Mouse (Mus musculus): ENCODE results near the gene Gm906. TPM values are rescaled to one million over a fixed set of nuclear protein-coding genes. Genes with fewer than 3 reads are reported as not detected.
"Not testable (repeated sequence)": the region's sequence is repeated elsewhere in the genome, so short reads cannot be mapped to it uniquely, and the experiment has no call there.

Gene Gm906
- total RNA-seq (2014; fragmentation: Nextera tagmentation), result not detected in 2 replicates
- not detected in 2 replicates for total RNA-seq (2017)

DNA sequence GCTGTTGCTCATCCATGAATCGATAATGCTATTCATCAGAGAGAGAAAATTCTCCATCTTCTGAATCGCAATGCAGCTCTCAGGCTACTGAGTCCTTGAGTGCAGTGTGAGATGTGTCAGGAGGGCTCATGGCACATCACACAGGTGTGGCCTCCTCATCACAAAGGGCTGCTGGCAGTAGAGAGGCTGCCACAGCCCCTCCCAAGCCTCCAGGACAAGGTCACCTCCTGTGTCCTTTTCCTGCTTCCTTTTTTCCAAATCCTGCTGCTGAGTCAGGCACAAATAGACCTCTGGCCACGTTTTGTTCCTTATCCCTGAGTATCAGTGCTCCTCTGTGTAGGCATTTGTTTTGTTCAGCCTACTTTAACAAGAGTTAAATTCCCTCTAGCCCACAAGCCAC is at the start of gene Gm906:
Gene Gm906 (minus strand): TSS at position 101 of the 400 bp plus-strand sequence.
- not testable (repeated sequence) for ATAC-seq (replicated peaks; ENCODE audit: low FRiP score, low TSS enrichment, poor library complexity, severe bottlenecking)

DNA sequence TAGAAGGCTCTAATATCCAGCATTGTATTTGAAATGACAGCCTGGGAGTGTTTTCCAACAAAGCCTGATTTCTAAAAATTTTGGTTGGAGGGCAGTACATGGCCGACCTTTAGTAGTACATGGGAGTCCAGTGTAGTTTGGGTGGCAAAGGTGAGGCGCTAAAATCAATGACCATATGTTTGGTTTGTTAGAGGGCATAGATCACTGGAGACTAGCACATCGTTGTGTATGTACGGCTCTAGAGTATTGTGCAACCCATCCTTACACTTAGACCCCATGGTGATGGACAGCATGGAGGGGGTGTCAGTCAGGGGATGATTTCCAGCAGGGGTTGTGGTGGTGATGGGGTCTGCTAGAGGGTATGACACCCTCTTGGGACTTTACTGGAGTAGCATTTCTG is 33.2 kb upstream of the Gm906 start:
- ATAC-seq (replicated peaks; ENCODE audit: low FRiP score, low TSS enrichment, poor library complexity, severe bottlenecking), result not testable (repeated sequence)

DNA sequence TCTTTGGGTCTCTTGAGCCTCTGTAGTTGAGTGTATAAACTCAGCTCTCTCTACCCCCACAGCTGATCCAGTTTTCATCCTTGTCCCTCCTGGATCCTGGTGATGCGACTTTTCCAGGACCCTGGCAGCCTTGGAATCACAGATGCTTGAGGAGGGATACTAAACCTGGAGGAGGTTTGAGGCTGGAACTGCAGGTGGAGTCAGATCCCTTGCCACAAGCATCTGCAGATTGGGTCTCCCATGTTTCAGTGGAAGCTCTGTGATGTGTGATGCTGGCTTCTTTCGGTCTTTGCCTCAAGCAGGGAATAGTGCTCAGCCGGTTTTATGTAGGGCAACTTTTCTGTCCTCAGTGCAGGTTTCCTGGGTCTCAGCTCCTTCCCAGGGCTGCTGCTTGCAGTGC is 13.6 kb downstream of the Gm906 start:
- no peak for ATAC-seq (replicated peaks; ENCODE audit: low FRiP score, low TSS enrichment, poor library complexity, severe bottlenecking)

DNA sequence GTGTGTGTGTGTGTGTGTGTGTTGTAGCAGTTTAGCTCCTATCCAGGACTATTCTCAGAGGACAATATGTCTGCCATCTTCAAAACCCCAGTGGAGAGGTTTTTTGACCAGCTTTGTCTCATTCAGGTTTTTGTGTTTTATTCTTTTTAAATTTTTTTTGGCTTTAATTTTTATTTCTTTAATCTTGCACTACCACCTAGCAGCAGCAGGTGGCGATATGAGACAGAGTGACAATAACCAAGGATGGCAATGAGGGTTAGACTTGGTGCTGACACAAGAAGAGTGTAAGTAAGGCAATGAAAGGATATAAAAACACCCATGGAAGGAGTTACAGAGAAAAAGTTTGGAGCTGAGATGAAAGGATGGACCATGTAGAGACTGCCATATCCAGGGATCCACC is 38.3 kb downstream of the Gm906 start:
- not testable (repeated sequence) for ATAC-seq (replicated peaks; ENCODE audit: low FRiP score, low TSS enrichment, poor library complexity, severe bottlenecking)

DNA sequence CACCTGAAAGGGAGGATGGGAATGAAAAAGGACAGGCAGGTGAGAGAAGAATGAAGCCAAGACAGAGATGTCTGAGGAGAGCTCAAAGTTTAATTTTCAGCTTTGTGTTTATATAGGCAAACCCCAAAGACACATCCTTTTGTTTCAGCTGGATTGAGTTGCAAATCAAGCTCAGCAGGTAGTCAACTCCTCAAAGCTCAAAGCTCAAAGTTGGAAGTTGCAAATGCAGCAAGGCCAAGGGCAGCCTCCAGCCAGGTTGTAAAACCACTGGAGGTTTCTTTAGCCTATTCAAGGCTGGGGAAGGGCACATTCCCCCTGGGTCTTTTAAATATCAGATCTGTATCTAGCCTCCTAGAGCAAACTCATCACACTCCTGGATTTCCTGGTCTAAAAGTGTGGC is 39.9 kb downstream of the Gm906 start:
- not testable (repeated sequence) for ATAC-seq (replicated peaks; ENCODE audit: low FRiP score, low TSS enrichment, poor library complexity, severe bottlenecking)

DNA sequence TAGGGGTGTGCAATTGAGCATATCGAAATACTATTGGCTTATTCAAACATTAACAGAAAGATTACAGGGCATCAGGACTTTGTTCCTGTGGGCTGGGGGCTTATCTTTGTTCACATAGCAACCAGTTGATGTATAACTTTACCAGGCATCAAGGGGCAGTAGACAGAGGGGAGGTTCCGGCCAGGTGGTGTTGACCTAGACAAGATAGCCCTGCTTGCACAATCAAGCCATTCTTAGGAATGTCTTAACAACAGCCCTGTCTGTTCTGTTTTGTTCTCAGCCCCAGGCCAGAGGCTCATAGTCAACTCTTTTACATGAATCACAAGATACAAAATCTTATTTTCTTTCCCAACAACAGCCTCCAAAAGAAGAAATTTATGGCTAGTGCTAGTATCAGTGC is 40.5 kb downstream of the Gm906 start:
- not testable (repeated sequence) for ATAC-seq (replicated peaks; ENCODE audit: low FRiP score, low TSS enrichment, poor library complexity, severe bottlenecking)

DNA sequence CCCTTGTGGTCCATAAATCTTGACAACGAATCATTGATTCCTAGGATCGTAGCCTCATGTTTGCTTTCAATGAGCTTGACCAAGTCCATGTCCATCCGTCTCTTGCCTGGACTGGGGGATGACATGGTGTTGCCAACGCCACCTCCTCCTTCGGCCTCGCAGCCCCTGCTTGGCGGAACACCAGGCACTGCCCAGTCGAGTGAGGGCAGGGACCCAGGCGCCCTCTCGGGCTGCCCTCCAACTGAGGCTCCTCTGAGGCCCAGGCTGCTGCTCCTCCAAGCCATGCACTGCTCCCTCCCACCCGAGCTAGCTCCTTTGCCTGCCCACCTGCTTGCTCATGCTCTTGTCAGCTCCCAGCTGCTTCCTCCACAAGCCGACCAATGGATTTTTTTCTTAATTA is 42.1 kb downstream of the Gm906 start:
- no peak for ATAC-seq (replicated peaks; ENCODE audit: low FRiP score, low TSS enrichment, poor library complexity, severe bottlenecking)

DNA sequence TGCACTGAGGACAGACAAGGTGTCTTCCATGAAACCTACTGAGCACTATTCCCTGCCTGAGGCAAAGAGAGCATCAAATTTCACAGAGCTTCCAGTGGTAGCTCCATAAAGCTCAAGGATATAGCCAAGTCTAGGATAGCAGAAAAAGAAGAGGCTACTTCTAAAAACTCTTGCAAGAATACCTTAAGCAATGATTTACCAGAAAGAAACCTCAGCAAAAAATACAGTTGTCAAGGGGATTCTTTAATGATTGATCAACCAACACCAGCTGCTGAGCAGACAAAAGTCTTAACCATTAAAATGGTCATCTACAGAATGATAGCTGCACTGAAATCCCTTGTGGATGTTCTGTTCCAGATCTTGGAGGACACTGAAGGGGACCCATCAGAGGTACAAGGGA is 53.3 kb downstream of the Gm906 start:
- ATAC-seq (replicated peaks; ENCODE audit: low FRiP score, low TSS enrichment, poor library complexity, severe bottlenecking), result not testable (repeated sequence)

Other genes with a start within 250 kb of the Gm906 start
- gene Fbxw17, start 167.6 kb upstream of the Gm906 start, total RNA-seq (2014; fragmentation: Nextera tagmentation), result 13.5 and 22.5 TPM in 2 replicates
- 1.7 and 12.9 TPM in 2 replicates for gene Fbxw17, start 167.6 kb upstream of the Gm906 start, total RNA-seq (2017)
- gene Gm47429, start 193.6 kb upstream of the Gm906 start, total RNA-seq (2014; fragmentation: Nextera tagmentation), result not detected in 2 replicates
- gene Gm47429, start 193.6 kb upstream of the Gm906 start, total RNA-seq (2017), result not detected in 2 replicates
- gene Nutm2, start 217.0 kb upstream of the Gm906 start, total RNA-seq (2014; fragmentation: Nextera tagmentation), result not detected in 2 replicates
- not detected in 2 replicates for gene Nutm2, start 217.0 kb upstream of the Gm906 start, total RNA-seq (2017)